ENCODE assay signal across 8 mouse cellular contexts in genomic region chr19:32254739-32255344, GRCm38 (mm10).
DNase-seq lines count a peak whose midpoint lies in the region; ATAC-seq and TF ChIP-seq lines count a peak whose summit lies in the region.

No protein-coding gene starts in this region.

- H3K9me3 ChIP-seq in limb, embryonic 14.5 days (ENCODE audit: control insufficient read depth, low read length): no peaks in the 10 kb centered on the region
- no peaks in the 10 kb centered on the region for H3K9me3 ChIP-seq in limb, embryonic 10.5 days (replicated peaks)
- no peaks in the 10 kb centered on the region for H3K9me3 ChIP-seq in midbrain, postnatal 0 days (ENCODE audit: low read length)

- H3K9ac ChIP-seq in limb, embryonic 14.5 days (ENCODE audit: low read depth, low read length, severe bottlenecking): no peak overlapping the region
- H3K9ac ChIP-seq in midbrain, postnatal 0 days (replicated peaks; ENCODE audit: low read length, poor library complexity, severe bottlenecking): no peak overlapping the region

- 0 out of 2 replicates have a peak, but pooled peaks cover 4% of the 10 kb centered on the region for H3K4me1 ChIP-seq in limb, embryonic 14.5 days (ENCODE audit: control insufficient read depth, insufficient read depth, low read length)
- peaks cover 15% of the 10 kb centered on the region for H3K4me1 ChIP-seq in limb, embryonic 10.5 days
- H3K4me1 ChIP-seq in bone marrow macrophage, adult 2 months (ENCODE audit: control insufficient read depth, insufficient read depth, low read length): peaks cover 58% of the 10 kb centered on the region
- peaks cover 6% of the 10 kb centered on the region; the same call in 1 of the 2 replicates for H3K4me1 ChIP-seq in midbrain, postnatal 0 days (ENCODE audit: insufficient read depth, low read length)

- WGBS in limb, embryonic 14.5 days: 54% methylated on average over 8 of the region's 8 CpGs
- 70% methylated on average over 8 of the region's 8 CpGs for WGBS in limb, embryonic 10.5 days
- 34% methylated on average over 8 of the region's 8 CpGs for WGBS in midbrain, postnatal 0 days

- 0 out of 2 replicates have a peak overlapping the region, but pooled peaks have one; percentile 9 for H3K27ac ChIP-seq in limb, embryonic 14.5 days (replicated peaks; ENCODE audit: low read depth, low read length)
- no peak overlapping the region for H3K27ac ChIP-seq in limb, embryonic 10.5 days
- peak overlapping the region; percentile 79 for H3K27ac ChIP-seq in bone marrow macrophage, adult 2 months (ENCODE audit: insufficient read depth, low read depth, low read length)
- 0 out of 2 replicates have a peak overlapping the region, but pooled peaks have one; percentile 19 for H3K27ac ChIP-seq in midbrain, postnatal 0 days (ENCODE audit: low read depth, low read length)

- no peak overlapping the region for H3K4me3 ChIP-seq in limb, embryonic 14.5 days (replicated peaks; ENCODE audit: low read length)
- no peak overlapping the region for H3K4me3 ChIP-seq in limb, embryonic 10.5 days
- no peak overlapping the region for H3K4me3 ChIP-seq in bone marrow macrophage, adult 2 months (ENCODE audit: insufficient read depth, low read length)
- no peak overlapping the region for H3K4me3 ChIP-seq in midbrain, postnatal 0 days (ENCODE audit: low read depth, low read length)

- H3K36me3 ChIP-seq in limb, embryonic 14.5 days (ENCODE audit: control insufficient read depth, insufficient read depth, low read length): no peaks in the 10 kb centered on the region
- H3K36me3 ChIP-seq in limb, embryonic 10.5 days: no peaks in the 10 kb centered on the region
- H3K36me3 ChIP-seq in midbrain, postnatal 0 days (ENCODE audit: insufficient read depth, low read length): peaks cover 4% of the 10 kb centered on the region; the same call in 1 of the 2 replicates

- H3K27me3 ChIP-seq in limb, embryonic 14.5 days (ENCODE audit: control insufficient read depth, insufficient read depth, low read length): no peaks in the 10 kb centered on the region
- H3K27me3 ChIP-seq in limb, embryonic 10.5 days (ENCODE audit: low read depth, poor library complexity, severe bottlenecking): no peaks in the 10 kb centered on the region
- H3K27me3 ChIP-seq in midbrain, postnatal 0 days (ENCODE audit: insufficient read depth, low read length): no peaks in the 10 kb centered on the region

- ATAC-seq in limb, embryonic 14.5 days (ENCODE audit: low FRiP score, low read depth): no peak
- ATAC-seq in midbrain, postnatal 0 days (ENCODE audit: low FRiP score): no peak

- no peak overlapping the region for H3K4me2 ChIP-seq in limb, embryonic 14.5 days (replicated peaks; ENCODE audit: low read depth, low read length, severe bottlenecking)
- H3K4me2 ChIP-seq in midbrain, postnatal 0 days (ENCODE audit: low read depth, low read length, poor library complexity, severe bottlenecking): no peak overlapping the region

- no peak for DNase-seq in limb, embryonic 14.5 days (ENCODE audit: low spot score)
- DNase-seq in limb, embryonic 10.5 days (ENCODE audit: low spot score): no peak
- DNase-seq in kidney, postnatal 10 days: peak; percentile 46
- no peak for DNase-seq in midbrain, postnatal 0 days (ENCODE audit: low spot score)
- DNase-seq in cerebellum, adult 9-10 months: no peak
- no peak for DNase-seq in layer of hippocampus, adult 11-12 months (ENCODE audit: low spot score)
- DNase-seq in adrenal gland, postnatal 25 days: no peak

- no peak for TF ChIP-seq POLR2A in limb, embryonic 14.5 days (IDR thresholded peaks at IDR 0.05; ENCODE audit: borderline replicate concordance, extremely low read depth, insufficient read depth, insufficient read length)
- TF ChIP-seq POLR2A in bone marrow macrophage, adult 2 months (IDR thresholded peaks at IDR 0.05; ENCODE audit: borderline replicate concordance, low read depth, low read length): no peak

- TF ChIP-seq CTCF in bone marrow macrophage, adult 2 months (IDR thresholded peaks at IDR 0.05; ENCODE audit: low read depth, low read length): no peak
- TF ChIP-seq CTCF in midbrain, postnatal 0 days (IDR thresholded peaks at IDR 0.05): no peak
